Mouse (Mus musculus) adrenal gland, postnatal 0 days (tissue): Measurements from ENCODE around the gene 3110040M04Rik. TPM values are rescaled to one million over a fixed set of nuclear protein-coding genes. Genes with fewer than 3 reads are reported as not detected.

Experiments
- polyA plus RNA-seq: library from polyadenylated mRNA; unstranded; fragments of >200 nt; fragmentation: Nextera tagmentation; extraction: Ambion mirVana; gene quantifications from 2 replicates; pipeline ENCODE4 v1.2.1, GENCODE M21; 2015

Gene 3110040M04Rik
- polyA plus RNA-seq, result not detected in 2 replicates

GRCm38 (mm10) chr1:151203818-151204217 is at the start of gene 3110040M04Rik:
TSS of gene 3110040M04Rik (plus strand) at chr1:151204121.

GRCm38 (mm10) chr1:151182266-151182665 is 21.7 kb upstream of the 3110040M04Rik start, which contains the start of gene Gm47985:
TSS of gene Gm47985 (plus strand) at chr1:151182537.

GRCm38 (mm10) chr1:151192075-151192474 is 11.8 kb upstream of the 3110040M04Rik start, which contains the start of gene Gm8947:
TSS of gene Gm8947 (plus strand) at chr1:151192376.

GRCm38 (mm10) chr1:151198120-151198519 is 5.8 kb upstream of the 3110040M04Rik start, which contains the start of gene Gm47995:
TSS of gene Gm47995 (plus strand) at chr1:151198448.

GRCm38 (mm10) chr1:151209824-151210355 is 6.0 kb downstream of the 3110040M04Rik start, which contains the start of gene Gm47996:
TSS of gene Gm47996 (plus strand) at chr1:151210131.

Other genes starting within 250 kb of the 3110040M04Rik start
- gene Hmcn1, start 210.7 kb upstream of the 3110040M04Rik start, polyA plus RNA-seq, result 8.3 and 15.2 TPM in 2 replicates
- gene Gm47985, start 21.6 kb upstream of the 3110040M04Rik start, polyA plus RNA-seq, result 0.19 TPM in 1 of 2 replicates, not detected in the other
- 0.08 TPM in 1 of 2 replicates, not detected in the other for gene Gm8947, start 11.7 kb upstream of the 3110040M04Rik start, polyA plus RNA-seq
- not detected in 2 replicates for gene Gm47995, start 5.7 kb upstream of the 3110040M04Rik start, polyA plus RNA-seq
- gene Gm47996, start 6.0 kb downstream of the 3110040M04Rik start, polyA plus RNA-seq, result not detected in 2 replicates
- 57.6 and 91.5 TPM in 2 replicates for gene Ivns1abp, start 140.4 kb downstream of the 3110040M04Rik start, polyA plus RNA-seq
- gene Swt1, start 224.3 kb downstream of the 3110040M04Rik start, polyA plus RNA-seq, result 24.9 and 41.9 TPM in 2 replicates
- 16.0 and 25.7 TPM in 2 replicates for gene Trmt1l, start 224.4 kb downstream of the 3110040M04Rik start, polyA plus RNA-seq